19 mouse cellular contexts compared by ENCODE assay signal in genomic region chr16:96209789-96210188, GRCm38 (mm10). TPM values are rescaled to one million over a fixed set of nuclear protein-coding genes. Genes with fewer than 3 reads are reported as not detected.
DNase-seq lines count a peak whose midpoint lies in the region; ATAC-seq and TF ChIP-seq lines count a peak whose summit lies in the region.
"Had no signal": no experiment of that assay in that cellular context is flagged by ENCODE, and none has a peak within 500 bp of the region (broad histone marks: within the 10 kb centered on the region; RNA-seq: fewer than 3 reads in every experiment).

No protein-coding gene starts in this region.

- DNase-seq in CH12.LX (ENCODE audit: extremely low read depth), result no peak
- DNase-seq in NIH3T3 (ENCODE audit: low read depth), result peak; percentile 43
- DNase-seq in heart, postnatal 0 days (ENCODE audit: low spot score), result no peak
- no peak for DNase-seq in limb, embryonic 10.5 days (ENCODE audit: low spot score)
- no peak for DNase-seq in cerebellum, adult 9-10 months
- DNase-seq: cerebellum, postnatal 10 days; embryo, embryonic 11 days; kidney, adult 11 months; liver; liver, postnatal 0 days had no signal

- TF ChIP-seq RAD21 in CH12.LX (IDR thresholded peaks at IDR 0.05; ENCODE audit: low read depth, low read length), result no peak

- H3K9me3 ChIP-seq in intestine, embryonic 15.5 days, result no peaks in the 10 kb centered on the region
- H3K9me3 ChIP-seq in intestine, postnatal 0 days (ENCODE audit: control insufficient read depth), result no peaks in the 10 kb centered on the region
- H3K9me3 ChIP-seq in CH12.LX (replicated peaks; ENCODE audit: low read length), result peaks cover 8% of the 10 kb centered on the region
- H3K9me3 ChIP-seq in heart, postnatal 0 days (replicated peaks; ENCODE audit: control insufficient read depth, low read length), result no peaks in the 10 kb centered on the region
- H3K9me3 ChIP-seq in limb, embryonic 10.5 days (replicated peaks), result no peaks in the 10 kb centered on the region
- H3K9me3 ChIP-seq: forebrain, embryonic 13.5 days; G1E; hindbrain, embryonic 15.5 days had no signal

- H3K9ac ChIP-seq in intestine, embryonic 15.5 days, result no peak overlapping the region
- no peak overlapping the region for H3K9ac ChIP-seq in intestine, postnatal 0 days (ENCODE audit: low read depth, low read length)
- H3K9ac ChIP-seq in CH12.LX (ENCODE audit: insufficient read depth, low read depth), result no peak overlapping the region
- H3K9ac ChIP-seq in heart, postnatal 0 days (replicated peaks; ENCODE audit: low read depth, low read length), result no peak overlapping the region
- H3K9ac ChIP-seq: forebrain, embryonic 13.5 days; hindbrain, embryonic 15.5 days; liver, postnatal 0 days had no signal

- 83% methylated on average over 10 of the region's 10 CpGs for WGBS in intestine, embryonic 15.5 days
- WGBS in intestine, postnatal 0 days, result 84% methylated on average over 10 of the region's 10 CpGs
- WGBS in heart, postnatal 0 days, result 40% methylated on average over 10 of the region's 10 CpGs
- 86% methylated on average over 10 of the region's 10 CpGs for WGBS in limb, embryonic 10.5 days

- peaks cover 6% of the 10 kb centered on the region; the same call in 1 of the 2 replicates for H3K4me1 ChIP-seq in intestine, embryonic 15.5 days (replicated peaks)
- H3K4me1 ChIP-seq in intestine, postnatal 0 days (replicated peaks; ENCODE audit: control insufficient read depth, insufficient read depth, low read length), result no peaks in the 10 kb centered on the region
- H3K4me1 ChIP-seq in CH12.LX (ENCODE audit: control insufficient read depth in 1 of 2, insufficient read depth in 2 of 2), result peaks cover 17 to 34% of the 10 kb centered on the region in 2 experiments
- peaks cover 41% of the 10 kb centered on the region for H3K4me1 ChIP-seq in heart, postnatal 0 days (ENCODE audit: control insufficient read depth, insufficient read depth)
- H3K4me1 ChIP-seq in limb, embryonic 10.5 days, result 0 out of 2 replicates have a peak, but pooled peaks cover 2% of the 10 kb centered on the region
- H3K4me1 ChIP-seq: forebrain, embryonic 13.5 days; hindbrain, embryonic 15.5 days had no signal

- TF ChIP-seq EP300 in CH12.LX (IDR thresholded peaks at IDR 0.05; ENCODE audit: low read length), result no peak
- peak; percentile 71 for TF ChIP-seq EP300 in heart, postnatal 0 days (IDR thresholded peaks at IDR 0.05; ENCODE audit: low read depth)

- no peaks in the 10 kb centered on the region for H3K79me2 ChIP-seq in CH12.LX (replicated peaks; ENCODE audit: control insufficient read depth, extremely low read depth, insufficient read depth, poor library complexity, severe bottlenecking)

- in situ Hi-C loops in CH12.LX (cut with MboI; ENCODE audit: low pct_ligation_motif_present, low pct_unique_long_range_greater_than_20kb, low sequenced_read_pairs), result no loop called here

- no peak for TF ChIP-seq POLR2A in CH12.LX (IDR thresholded peaks at IDR 0.05; ENCODE audit: low read depth, low read length)

- H3K4me2 ChIP-seq in intestine, embryonic 15.5 days (replicated peaks), result no peak overlapping the region
- H3K4me2 ChIP-seq in intestine, postnatal 0 days (replicated peaks; ENCODE audit: low read depth), result no peak overlapping the region
- no peak overlapping the region for H3K4me2 ChIP-seq in CH12.LX (ENCODE audit: insufficient read depth, low read depth, poor library complexity, severe bottlenecking)
- no peak overlapping the region for H3K4me2 ChIP-seq in heart, postnatal 0 days (ENCODE audit: low read depth, low read length)
- H3K4me2 ChIP-seq: forebrain, embryonic 13.5 days; hindbrain, embryonic 15.5 days had no signal

- no peak for ATAC-seq in intestine, embryonic 15.5 days
- no peak for ATAC-seq in intestine, postnatal 0 days
- ATAC-seq in heart, postnatal 0 days (ENCODE audit: insufficient read depth, low read depth), result no peak
- ATAC-seq: forebrain, embryonic 13.5 days; liver, postnatal 0 days; midbrain, embryonic 16.5 days had no signal

- 0 out of 2 replicates have a peak overlapping the region, but pooled peaks have one; percentile 19 for H3K27ac ChIP-seq in intestine, embryonic 15.5 days
- no peak overlapping the region for H3K27ac ChIP-seq in intestine, postnatal 0 days (ENCODE audit: low read depth, low read length)
- H3K27ac ChIP-seq in CH12.LX (ENCODE audit: insufficient read depth, low read depth), result no peak overlapping the region
- peak overlapping the region; percentile 89 for H3K27ac ChIP-seq in heart, postnatal 0 days (ENCODE audit: low read depth)
- H3K27ac ChIP-seq in limb, embryonic 10.5 days, result no peak overlapping the region
- H3K27ac ChIP-seq: forebrain, embryonic 13.5 days; hindbrain, embryonic 15.5 days; kidney, postnatal 0 days had no signal

- dilution Hi-C loops in CH12.LX (cut with MboI; ENCODE audit: extremely low pct_ligation_motif_present, extremely low pct_unique_long_range_greater_than_20kb, low sequenced_read_pairs), result no loop called here

- no peak overlapping the region for H3K4me3 ChIP-seq in intestine, embryonic 15.5 days (replicated peaks)
- no peak overlapping the region for H3K4me3 ChIP-seq in intestine, postnatal 0 days (ENCODE audit: low read depth, low read length)
- H3K4me3 ChIP-seq in CH12.LX (replicated peaks in 1 of 3; ENCODE audit: low read depth in 2 of 3, low read length in 2 of 3, poor library complexity in 1 of 3), result no peak overlapping the region
- no peak overlapping the region for H3K4me3 ChIP-seq in heart, postnatal 0 days (ENCODE audit: low read depth, low read length)
- H3K4me3 ChIP-seq in limb, embryonic 10.5 days, result no peak overlapping the region
- H3K4me3 ChIP-seq: forebrain, embryonic 13.5 days; hindbrain, embryonic 15.5 days had no signal

- H3K27me3 ChIP-seq in intestine, embryonic 15.5 days (replicated peaks), result no peaks in the 10 kb centered on the region
- 0 out of 2 replicates have a peak, but pooled peaks cover 3% of the 10 kb centered on the region for H3K27me3 ChIP-seq in intestine, postnatal 0 days (replicated peaks; ENCODE audit: control insufficient read depth, insufficient read depth, low read length)
- no peaks in the 10 kb centered on the region for H3K27me3 ChIP-seq in CH12.LX (replicated peaks)
- H3K27me3 ChIP-seq in heart, postnatal 0 days (ENCODE audit: control insufficient read depth, insufficient read depth, low read length), result no peaks in the 10 kb centered on the region
- H3K27me3 ChIP-seq in limb, embryonic 10.5 days (ENCODE audit: low read depth, poor library complexity, severe bottlenecking), result no peaks in the 10 kb centered on the region
- H3K27me3 ChIP-seq: forebrain, embryonic 13.5 days; hindbrain, embryonic 15.5 days had no signal

- no peak for TF ChIP-seq CTCF in intestine, postnatal 0 days (IDR thresholded peaks at IDR 0.05; ENCODE audit: low read depth)
- TF ChIP-seq CTCF in CH12.LX (conservative IDR thresholded peaks at IDR 0.05 in 1 of 2, IDR thresholded peaks at IDR 0.05 in 1 of 2; ENCODE audit: low read depth in 2 of 2, low read length in 2 of 2), result no peak
- TF ChIP-seq CTCF in heart, postnatal 0 days (IDR thresholded peaks at IDR 0.05; ENCODE audit: low read depth), result no peak

- no peaks in the 10 kb centered on the region for H3K36me3 ChIP-seq in intestine, embryonic 15.5 days
- H3K36me3 ChIP-seq in intestine, postnatal 0 days (ENCODE audit: control insufficient read depth, insufficient read depth), result no peaks in the 10 kb centered on the region
- H3K36me3 ChIP-seq in CH12.LX (replicated peaks in 1 of 2; ENCODE audit: control insufficient read depth in 1 of 2, insufficient read depth in 1 of 2, low read length in 1 of 2), result no peaks in the 10 kb centered on the region
- peaks cover 8% of the 10 kb centered on the region; the same call in 1 of the 2 replicates for H3K36me3 ChIP-seq in heart, postnatal 0 days (replicated peaks; ENCODE audit: control insufficient read depth, insufficient read depth, low read length)
- H3K36me3 ChIP-seq in limb, embryonic 10.5 days, result no peaks in the 10 kb centered on the region
- H3K36me3 ChIP-seq: G1E; hindbrain, embryonic 15.5 days had no signal

TF ChIP-seq in CH12.LX, 34 proteins besides CTCF, POLR2A, EP300 and RAD21:
- TF ChIP-seq MAX (IDR thresholded peaks at IDR 0.05; ENCODE audit: low read length), result 0 out of 2 replicates have a peak, but pooled peaks have one; percentile 17
- TF ChIP-seq BHLHE40 (IDR thresholded peaks at IDR 0.05; ENCODE audit: low read depth, low read length), result no peak

RNA-seq across cellular contexts. Expression of gene Sh3bgr, which starts 9.5 kb away (rescaled TPM):
- 28.2 and 29.9 TPM in 2 replicates for polyA plus RNA-seq in intestine, embryonic 15.5 days (2015; fragmentation: Nextera tagmentation; extraction: Ambion mirVana)
- 25.6 and 28.0 TPM in 2 replicates for polyA plus RNA-seq in intestine, postnatal 0 days (2015; fragmentation: Nextera tagmentation; extraction: Ambion mirVana)
- total RNA-seq in CH12.LX (2012; rRNA removed), result 0.38 TPM in 1 of 2 replicates, not detected in the other
- total RNA-seq in CH12.LX (2014; rRNA removed), result not detected in 2 replicates
- 0.70 and 1.6 TPM in 2 replicates for polyA plus RNA-seq in CH12.LX (2012; ENCODE audit: insufficient read length, low read depth)
- 227 and 290 TPM in 2 replicates for total RNA-seq in heart, postnatal 0 days (2014; rRNA removed; ENCODE audit: low replicate concordance)
- 597 and 622 TPM in 2 replicates for polyA plus RNA-seq in heart, postnatal 0 days (2015; fragmentation: Nextera tagmentation; extraction: Ambion mirVana)
- polyA plus RNA-seq in limb, embryonic 10.5 days (2016; fragmentation: Nextera tagmentation; extraction: Ambion mirVana), result 1.1 and 1.3 TPM in 2 replicates
- total RNA-seq: G1E; granulocyte monocyte progenitor cell, adult 5-6 weeks had no signal
- polyA plus RNA-seq: G1E; liver, postnatal 0 days had no signal

RNA-seq across cellular contexts. Expression of gene Lca5l, which starts 17.7 kb away (rescaled TPM):
- polyA plus RNA-seq in intestine, embryonic 15.5 days (2015; fragmentation: Nextera tagmentation; extraction: Ambion mirVana), result 0.68 and 0.82 TPM in 2 replicates
- 0.44 and 0.59 TPM in 2 replicates for polyA plus RNA-seq in intestine, postnatal 0 days (2015; fragmentation: Nextera tagmentation; extraction: Ambion mirVana)
- 0.04 TPM in 1 of 2 replicates, not detected in the other for total RNA-seq in CH12.LX (2012; rRNA removed)
- not detected in 2 replicates for total RNA-seq in CH12.LX (2014; rRNA removed)
- polyA plus RNA-seq in CH12.LX (2012; ENCODE audit: insufficient read length, low read depth), result 0.33 and 0.37 TPM in 2 replicates
- total RNA-seq in heart, postnatal 0 days (2014; rRNA removed; ENCODE audit: low replicate concordance), result 1.5 and 3.4 TPM in 2 replicates
- 2.3 TPM in 2 replicates for polyA plus RNA-seq in heart, postnatal 0 days (2015; fragmentation: Nextera tagmentation; extraction: Ambion mirVana)
- 0.70 and 0.73 TPM in 2 replicates for polyA plus RNA-seq in limb, embryonic 10.5 days (2016; fragmentation: Nextera tagmentation; extraction: Ambion mirVana)
- total RNA-seq: granulocyte monocyte progenitor cell, adult 5-6 weeks; megakaryocyte-erythroid progenitor cell, adult 5-6 weeks had no signal
- polyA plus RNA-seq: G1E had no signal

RNA-seq across cellular contexts. Expression of gene B3galt5, which starts 25.8 kb away (rescaled TPM):
- 1.1 and 2.2 TPM in 2 replicates for polyA plus RNA-seq in intestine, embryonic 15.5 days (2015; fragmentation: Nextera tagmentation; extraction: Ambion mirVana)
- polyA plus RNA-seq in intestine, postnatal 0 days (2015; fragmentation: Nextera tagmentation; extraction: Ambion mirVana), result 0.41 and 0.46 TPM in 2 replicates
- total RNA-seq in CH12.LX (2012; rRNA removed) (0.04 and 0.13 TPM in 2 replicates), CH12.LX (2014; rRNA removed) (0.23 and 0.26 TPM in 2 replicates)
- 0.57 and 0.87 TPM in 2 replicates for polyA plus RNA-seq in CH12.LX (2012; ENCODE audit: insufficient read length, low read depth)
- total RNA-seq in heart, postnatal 0 days (2014; rRNA removed; ENCODE audit: low replicate concordance), result 0.08 TPM in 1 of 2 replicates, not detected in the other
- not detected in 2 replicates for polyA plus RNA-seq in heart, postnatal 0 days (2015; fragmentation: Nextera tagmentation; extraction: Ambion mirVana)
- 0.16 TPM in 1 of 2 replicates, not detected in the other for polyA plus RNA-seq in limb, embryonic 10.5 days (2016; fragmentation: Nextera tagmentation; extraction: Ambion mirVana)
- polyA plus RNA-seq: G1E; liver, postnatal 0 days had no signal

Comparison
In these comparisons a context has a peak if more than half of its experiments do, and no peak if none do; other contexts are left out.
1. H3K27ac ChIP-seq: peak in intestine, embryonic 15.5 days (single experiment) and heart, postnatal 0 days (single experiment); none in intestine, postnatal 0 days (single experiment), CH12.LX (single experiment) and limb, embryonic 10.5 days (single experiment).
2. RNA of gene Sh3bgr, which starts 9.5 kb away (polyA plus RNA-seq): 597 to 622 TPM in heart, postnatal 0 days; 28.2 to 29.9 TPM in intestine, embryonic 15.5 days, 25.6 to 28.0 TPM in intestine, postnatal 0 days, 1.1 to 1.3 TPM in limb, embryonic 10.5 days and 0.70 to 1.6 TPM in CH12.LX; every median in the first group is over 10 times any median in the second.